Mouse (Mus musculus) embryonic facial prominence, embryonic 11.5 days (tissue): ENCODE data around the gene Lrrc45. TPM values are rescaled to one million over a fixed set of nuclear protein-coding genes. Genes with fewer than 3 reads are reported as not detected.
"Not testable (repeated sequence)": the region's sequence is repeated elsewhere in the genome, so short reads cannot be mapped to it uniquely, and the experiment has no call there.

Experiments
- ATAC-seq: fragments of 200-750 bp; cut with Nextera tagmentation; replicated peaks from 2 replicates; pipeline ENCODE4 v1.8.0; 2017; ENCODE audit warnings: low read depth; ENCODE audit not compliant: insufficient number of reproducible peaks, low FRiP score, low TSS enrichment
- DNase-seq: peaks from one replicate; pipeline ENCODE4 v3.0.0-alpha.2; 2015; ENCODE audit warnings: low spot score
- H3K27ac ChIP-seq: fragments of 300-500 bp; sonication (generic); replicated peaks from 2 replicates; pipeline ENCODE4 v1.5.1; 2014; ENCODE audit warnings: mild to moderate bottlenecking, low read depth, low read length, control low read depth
- H3K27me3 ChIP-seq: fragments of 300-500 bp; sonication (generic); 2 replicates; pipeline ENCODE4 v1.6.1; 2014; ENCODE audit warnings: mild to moderate bottlenecking, low read length, moderate library complexity, mixed read lengths; ENCODE audit not compliant: control insufficient read depth, insufficient read depth
- H3K36me3 ChIP-seq: fragments of 300-500 bp; sonication (generic); replicated peaks from 2 replicates; pipeline ENCODE4 v1.6.1; 2014; ENCODE audit warnings: low read depth, mild to moderate bottlenecking, low read length, moderate library complexity, mixed read lengths; ENCODE audit not compliant: control insufficient read depth, insufficient read depth
- H3K4me1 ChIP-seq: fragments of 300-500 bp; sonication (generic); 2 replicates; pipeline ENCODE4 v1.6.1; 2014; ENCODE audit warnings: low read length, mixed read lengths; ENCODE audit not compliant: control insufficient read depth, insufficient read depth
- H3K4me2 ChIP-seq: fragments of 300-500 bp; sonication (generic); 2 replicates; pipeline ENCODE4 v1.6.1; 2014; ENCODE audit warnings: low read depth, mild to moderate bottlenecking, control low read depth, low read length, moderate library complexity
- H3K4me3 ChIP-seq: fragments of 300-500 bp; sonication (generic); 2 replicates; pipeline ENCODE4 v1.5.1; 2014; ENCODE audit warnings: low read depth, low read length, control low read depth
- H3K9ac ChIP-seq: fragments of 300-500 bp; sonication (generic); replicated peaks from 2 replicates; pipeline ENCODE4 v1.6.1; 2014; ENCODE audit warnings: mild to moderate bottlenecking, control low read depth, low read length
- H3K9me3 ChIP-seq: fragments of 300-500 bp; sonication (generic); replicated peaks from 2 replicates; pipeline ENCODE4 v1.6.1; 2016; ENCODE audit warnings: mild to moderate bottlenecking, low read length, inconsistent platforms, mixed read lengths; ENCODE audit not compliant: control insufficient read depth
- WGBS: fragments of 180-500 bp; shearing (Covaris S2); extraction: QIAGEN DNeasy Blood & Tissue Kit; methylation state at CpG from one replicate; pipeline ENCODE4 v1.1.7; 2014; 5-methylcytosine and 5-hydroxymethylcytosine counted together
- polyA plus RNA-seq: library from polyadenylated mRNA; unstranded; fragments of >200 nt; fragmentation: Nextera tagmentation; extraction: Ambion mirVana; gene quantifications from 2 replicates; pipeline ENCODE4 v1.2.1, GENCODE M21; 2014

Lrrc45 gene
- polyA plus RNA-seq, 1 experiment from 2014 or later, result 35.0 TPM

GRCm38 (mm10) chr11:120749430-120749829, 35.7 kb downstream of the Lrrc45 start:
- H3K4me3 ChIP-seq, result no peak overlapping the region
- WGBS, result 58% methylated on average over 8 of the region's 8 CpGs
- no peak overlapping the region for H3K27ac ChIP-seq
- no peaks in the 10 kb centered on the region for H3K9me3 ChIP-seq
- DNase-seq (no peak), ATAC-seq (no peak)
- H3K4me1 ChIP-seq, result no peaks in the 10 kb centered on the region
- H3K9ac ChIP-seq, result no peak overlapping the region
- H3K4me2 ChIP-seq, result no peak overlapping the region
- no peaks in the 10 kb centered on the region for H3K36me3 ChIP-seq
- no peaks in the 10 kb centered on the region for H3K27me3 ChIP-seq

GRCm38 (mm10) chr11:120751606-120752005, 37.9 kb downstream of the Lrrc45 start:
- H3K9ac ChIP-seq, result no peak overlapping the region
- H3K4me2 ChIP-seq, result no peak overlapping the region
- no peaks in the 10 kb centered on the region for H3K9me3 ChIP-seq
- DNase-seq (no peak), ATAC-seq (no peak)
- WGBS, result 76% methylated on average over 4 of the region's 4 CpGs
- H3K36me3 ChIP-seq, result no peaks in the 10 kb centered on the region
- H3K27me3 ChIP-seq, result no peaks in the 10 kb centered on the region
- H3K4me3 ChIP-seq, result no peak overlapping the region
- no peak overlapping the region for H3K27ac ChIP-seq
- no peaks in the 10 kb centered on the region for H3K4me1 ChIP-seq

GRCm38 (mm10) chr11:120760236-120760635, 46.5 kb downstream of the Lrrc45 start:
- H3K9me3 ChIP-seq, result peaks cover 4% of the 10 kb centered on the region
- 0 out of 2 replicates have a peak, but pooled peaks cover 3% of the 10 kb centered on the region for H3K27me3 ChIP-seq
- 86% methylated on average over 9 of the region's 9 CpGs for WGBS
- H3K36me3 ChIP-seq, result no peaks in the 10 kb centered on the region
- H3K4me2 ChIP-seq, result no peak overlapping the region
- no peak for DNase-seq
- no peak for ATAC-seq
- H3K4me3 ChIP-seq, result no peak overlapping the region
- H3K4me1 ChIP-seq, result no peaks in the 10 kb centered on the region
- no peak overlapping the region for H3K9ac ChIP-seq
- H3K27ac ChIP-seq, result no peak overlapping the region

- Histone ChIP-seq H3K27me3 (0 out of 2 replicates have a peak, but pooled peaks cover 3% of the 10 kb centered on the region), H3K9me3 (peaks cover 4% of the 10 kb centered on the region), H3K36me3 (no peaks in the 10 kb centered on the region), H3K4me2 (no peak overlapping the region), H3K4me1 (no peaks in the 10 kb centered on the region), H3K4me3 (no peak overlapping the region), H3K27ac (no peak overlapping the region), H3K9ac (no peak overlapping the region)
- ATAC-seq, result no peak
- no peak for DNase-seq
- 68% methylated on average over 14 of the region's 14 CpGs for WGBS
These were observed 48.3 kb downstream of the Lrrc45 start for GRCm38 (mm10) chr11:120761811-120762671.

GRCm38 (mm10) chr11:120762672-120763041, 48.9 kb downstream of the Lrrc45 start, which contains the start of gene Hmga1b:
TSS of gene Hmga1b (plus strand) at chr11:120762794.
- H3K9ac ChIP-seq, H3K36me3 ChIP-seq, H3K27ac ChIP-seq, H3K27me3 ChIP-seq, ATAC-seq, H3K9me3 ChIP-seq, DNase-seq, H3K4me3 ChIP-seq, H3K4me2 ChIP-seq, H3K4me1 ChIP-seq: not testable (repeated sequence)
- 17% methylated on average over 11 of the region's 14 CpGs for WGBS

- H3K4me1 ChIP-seq, H3K27ac ChIP-seq, H3K36me3 ChIP-seq, DNase-seq, H3K27me3 ChIP-seq, H3K9ac ChIP-seq, H3K9me3 ChIP-seq, H3K4me3 ChIP-seq, H3K4me2 ChIP-seq: not testable (repeated sequence)
- 0% methylated on average over 6 of the region's 23 CpGs for WGBS
- peak; percentile 53; the same call in 1 of the 2 replicates for ATAC-seq
These were observed 49.6 kb downstream of the Lrrc45 start for GRCm38 (mm10) chr11:120763121-120763999.

GRCm38 (mm10) chr11:120767023-120767422, 53.3 kb downstream of the Lrrc45 start:
- 81% methylated on average over 3 of the region's 7 CpGs for WGBS
- not testable (repeated sequence) for H3K4me1 ChIP-seq, ATAC-seq

GRCm38 (mm10) chr11:120768206-120768605, 54.5 kb downstream of the Lrrc45 start:
- no peaks in the 10 kb centered on the region for H3K27me3 ChIP-seq
- no peak for ATAC-seq
- no peaks in the 10 kb centered on the region for H3K9me3 ChIP-seq
- WGBS, result 70% methylated on average over 1 of the region's 1 CpGs
- no peak for DNase-seq
- H3K9ac ChIP-seq, result no peak overlapping the region
- no peak overlapping the region for H3K4me2 ChIP-seq
- no peak overlapping the region for H3K4me3 ChIP-seq
- no peaks in the 10 kb centered on the region for H3K36me3 ChIP-seq
- no peak overlapping the region for H3K27ac ChIP-seq
- no peaks in the 10 kb centered on the region for H3K4me1 ChIP-seq

More at GRCm38 (mm10) chr11:120767023-120767422, 53.3 kb downstream of the Lrrc45 start:
- not testable (repeated sequence) for H3K27me3 ChIP-seq, DNase-seq, H3K9ac ChIP-seq, H3K36me3 ChIP-seq, H3K9me3 ChIP-seq, H3K27ac ChIP-seq, H3K4me2 ChIP-seq, H3K4me3 ChIP-seq
